Mouse (Mus musculus) c-Kit-positive CD71-positive TER-119-negative erythroid progenitor cells, embryonic 14.5 days (primary cell): ENCODE data around the gene Adra2b.

Experiments used
- DNase-seq: peaks from one replicate; pipeline ENCODE4 v3.0.0-alpha.2; 2013; ENCODE audit warnings: low read depth

Gene Adra2b

GRCm38 (mm10) chr2:127383881-127384280 lies 20.9 kb downstream of the Adra2b start:
- no peak for DNase-seq

GRCm38 (mm10) chr2:127387521-127387920 lies 24.5 kb downstream of the Adra2b start:
- DNase-seq = no peak

- no peak for DNase-seq
Measured at GRCm38 (mm10) chr2:127390352-127390751, 27.3 kb downstream of the Adra2b start.

- DNase-seq = no peak
Measured at GRCm38 (mm10) chr2:127390846-127391245, 27.8 kb downstream of the Adra2b start.

GRCm38 (mm10) chr2:127391323-127391722 lies 28.3 kb downstream of the Adra2b start:
- no peak for DNase-seq

GRCm38 (mm10) chr2:127394606-127395161 lies 31.7 kb downstream of the Adra2b start:
- DNase-seq = no peak

- no peak for DNase-seq
Measured at GRCm38 (mm10) chr2:127398738-127399137, 35.7 kb downstream of the Adra2b start.

- no peak for DNase-seq
Measured at GRCm38 (mm10) chr2:127411126-127411525, 48.1 kb downstream of the Adra2b start.

- no peak for DNase-seq
Measured at GRCm38 (mm10) chr2:127415806-127416205, 52.8 kb downstream of the Adra2b start.

GRCm38 (mm10) chr2:127416706-127417105 lies 53.7 kb downstream of the Adra2b start:
- no peak for DNase-seq
